Mouse (Mus musculus) kidney, adult 10 weeks (tissue): ENCODE measurements around the gene Rpl22. TPM values are rescaled to one million over a fixed set of nuclear protein-coding genes. Genes with fewer than 3 reads are reported as not detected.

Source experiments
- polyA plus RNA-seq: library from polyadenylated mRNA; stranded (reverse); fragments of 350-450 nt; fragmentation: Illumina TruSeq; extraction: RNeasy Lipid Tissue Mini Kit (QIAGEN cat#74804); gene quantifications from one replicate; pipeline ENCODE4 v1.2.3, GENCODE M21; 2014; ENCODE audit warnings: low read depth, low replicate concordance

Rpl22 gene
- 253 TPM for polyA plus RNA-seq

DNA sequence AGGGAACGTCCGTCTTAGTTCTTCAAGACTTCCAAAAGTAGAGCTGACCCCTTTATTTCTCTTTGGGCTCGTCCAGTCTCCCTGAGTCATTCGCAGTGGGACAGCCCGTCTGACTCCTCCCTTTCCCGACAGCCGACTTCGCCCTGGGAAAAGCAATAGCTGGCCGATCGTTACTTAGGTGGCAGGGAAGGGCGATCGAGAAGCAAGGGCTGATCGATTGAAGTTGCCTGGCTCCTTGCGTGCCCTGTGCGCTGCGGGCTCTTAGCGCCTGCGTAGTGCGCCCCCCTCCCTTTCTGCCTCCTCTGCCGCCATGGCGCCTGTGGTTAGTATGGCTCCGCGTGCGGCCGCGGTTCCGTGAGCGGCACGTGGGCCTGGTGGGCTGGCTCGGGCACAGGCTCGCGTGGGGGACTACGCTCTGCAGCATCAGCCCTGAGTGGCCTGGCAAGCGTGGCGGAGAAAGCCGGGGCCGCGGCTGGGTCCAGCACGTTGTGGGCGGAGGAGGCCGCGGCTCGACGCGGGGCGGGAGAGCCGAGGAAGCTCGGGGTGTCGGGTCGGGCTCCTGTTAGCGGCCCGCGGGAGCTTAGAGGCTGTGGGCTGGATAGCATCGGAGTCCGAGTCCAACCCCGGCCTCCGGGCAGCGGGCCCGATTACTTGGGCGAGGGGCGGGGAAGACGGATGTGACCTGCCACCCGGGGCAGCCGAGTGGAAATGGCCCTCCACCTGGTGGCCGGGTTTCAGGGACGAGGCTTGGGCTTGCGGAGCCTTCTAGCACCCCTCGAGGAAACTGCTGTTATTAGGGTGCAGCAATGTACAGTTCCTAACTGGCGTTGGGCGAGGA lies at the start of gene Rpl22:
Gene Rpl22, plus strand, starts transcription at position 169 of the 838 bp plus-strand sequence.

DNA sequence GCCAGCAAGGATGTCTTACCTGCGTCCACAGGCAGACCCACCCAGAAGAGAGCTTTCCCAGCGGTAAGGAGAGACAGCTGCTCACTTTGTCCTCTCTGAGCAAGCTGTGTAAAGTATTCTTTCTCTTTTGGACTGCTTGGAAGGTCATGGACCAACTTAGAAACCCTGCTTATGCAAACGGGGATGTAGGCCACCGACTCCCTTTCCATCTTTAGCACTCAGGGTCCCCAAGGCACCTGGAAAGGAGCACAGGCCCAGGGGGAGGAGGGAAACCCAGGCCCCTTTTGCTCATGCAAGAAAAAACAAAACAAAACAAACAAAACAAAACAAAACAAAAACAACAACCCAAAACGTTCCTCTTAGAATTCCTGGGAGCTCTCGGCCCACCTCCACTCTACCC lies 34.0 kb upstream of the Rpl22 start, which contains the start of gene Hes3:
Gene Hes3, minus strand, starts transcription at position 101 of the 400 bp plus-strand sequence.

DNA sequence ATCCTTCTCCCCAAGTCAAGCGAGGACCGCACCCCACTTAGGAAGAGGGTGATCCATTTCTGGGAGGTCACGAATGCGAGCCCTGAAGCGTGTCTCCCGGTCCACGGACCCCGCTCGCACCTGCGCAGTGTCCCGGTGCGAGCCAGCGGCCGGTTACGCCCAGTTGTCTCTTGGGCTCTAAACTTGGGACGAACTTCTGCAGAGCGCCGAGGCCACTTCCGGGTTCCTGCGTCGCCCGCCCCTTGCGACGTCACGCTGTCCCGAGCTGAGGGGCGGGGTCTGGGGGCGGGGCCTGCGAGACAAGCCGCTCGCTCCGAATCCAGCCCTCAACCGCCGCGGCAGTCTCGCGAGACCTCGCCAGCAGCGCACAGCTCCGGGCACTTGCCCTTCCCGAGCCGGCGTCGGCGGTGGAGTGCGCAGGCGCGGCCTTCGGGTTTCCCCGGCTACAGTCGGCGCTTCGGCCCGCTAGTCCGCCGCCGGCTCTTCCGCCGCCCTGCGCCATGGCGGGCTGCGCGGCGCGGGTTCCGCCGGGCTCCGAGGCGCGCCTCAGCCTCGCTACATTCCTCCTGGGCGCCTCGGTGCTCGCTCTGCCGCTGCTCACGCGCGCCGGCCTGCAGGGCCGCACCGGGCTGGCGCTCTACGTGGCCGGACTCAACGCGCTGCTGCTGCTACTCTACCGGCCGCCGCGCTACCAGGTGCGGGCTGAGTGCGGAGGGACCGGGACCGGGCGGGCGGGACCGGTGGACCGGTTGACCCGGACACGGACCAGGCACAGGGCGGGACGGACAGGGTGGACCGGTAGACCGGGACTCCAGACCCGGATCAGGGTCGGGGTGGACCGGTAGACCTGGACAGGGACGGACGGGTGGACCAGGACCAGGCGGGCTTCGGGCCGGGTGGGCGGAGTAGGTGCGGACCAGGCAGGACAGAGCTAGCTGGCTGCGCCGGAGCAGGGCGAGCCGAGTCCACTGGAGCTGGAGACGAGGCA lies 28.4 kb upstream of the Rpl22 start, which contains the start of gene Icmt:
Gene Icmt, plus strand, starts transcription at position 354 of the 988 bp plus-strand sequence.

DNA sequence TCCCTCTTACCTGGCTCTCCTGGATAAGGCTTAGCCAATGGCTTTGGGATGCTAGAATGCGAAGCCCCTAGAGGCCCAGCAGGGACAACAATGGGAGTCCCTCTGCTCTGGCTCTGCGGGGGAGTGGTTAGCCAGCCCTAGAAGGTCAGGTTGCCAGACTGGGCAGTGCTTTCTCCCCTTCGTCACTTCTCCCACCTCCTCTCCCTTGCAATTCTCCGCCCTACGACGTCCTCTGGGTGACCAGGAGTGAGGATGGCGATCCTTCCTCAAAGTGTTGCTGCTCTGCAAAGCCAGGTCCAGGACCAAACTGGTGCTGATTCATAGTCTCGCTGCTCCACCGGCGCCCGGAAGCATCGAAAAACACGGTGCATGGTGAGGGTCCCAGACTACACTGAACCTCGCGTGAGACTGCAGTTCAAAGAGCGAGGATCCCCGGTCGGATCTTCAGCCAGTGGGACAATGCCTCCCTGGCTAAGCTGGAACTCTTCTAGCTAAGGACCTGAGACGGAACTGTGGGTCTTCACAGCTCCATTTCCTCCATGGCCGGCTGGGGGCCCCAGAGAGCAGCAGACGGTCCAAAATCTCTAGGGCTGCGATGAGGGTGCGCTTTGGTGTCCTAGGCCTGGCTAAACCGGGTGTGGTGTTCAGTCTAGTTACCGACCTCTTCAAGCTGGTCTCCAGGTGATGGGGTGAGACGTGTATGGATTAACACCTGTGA lies 6.9 kb upstream of the Rpl22 start, which contains the start of gene Rnf207:
Gene Rnf207, minus strand, starts transcription at position 477 of the 718 bp plus-strand sequence.

DNA sequence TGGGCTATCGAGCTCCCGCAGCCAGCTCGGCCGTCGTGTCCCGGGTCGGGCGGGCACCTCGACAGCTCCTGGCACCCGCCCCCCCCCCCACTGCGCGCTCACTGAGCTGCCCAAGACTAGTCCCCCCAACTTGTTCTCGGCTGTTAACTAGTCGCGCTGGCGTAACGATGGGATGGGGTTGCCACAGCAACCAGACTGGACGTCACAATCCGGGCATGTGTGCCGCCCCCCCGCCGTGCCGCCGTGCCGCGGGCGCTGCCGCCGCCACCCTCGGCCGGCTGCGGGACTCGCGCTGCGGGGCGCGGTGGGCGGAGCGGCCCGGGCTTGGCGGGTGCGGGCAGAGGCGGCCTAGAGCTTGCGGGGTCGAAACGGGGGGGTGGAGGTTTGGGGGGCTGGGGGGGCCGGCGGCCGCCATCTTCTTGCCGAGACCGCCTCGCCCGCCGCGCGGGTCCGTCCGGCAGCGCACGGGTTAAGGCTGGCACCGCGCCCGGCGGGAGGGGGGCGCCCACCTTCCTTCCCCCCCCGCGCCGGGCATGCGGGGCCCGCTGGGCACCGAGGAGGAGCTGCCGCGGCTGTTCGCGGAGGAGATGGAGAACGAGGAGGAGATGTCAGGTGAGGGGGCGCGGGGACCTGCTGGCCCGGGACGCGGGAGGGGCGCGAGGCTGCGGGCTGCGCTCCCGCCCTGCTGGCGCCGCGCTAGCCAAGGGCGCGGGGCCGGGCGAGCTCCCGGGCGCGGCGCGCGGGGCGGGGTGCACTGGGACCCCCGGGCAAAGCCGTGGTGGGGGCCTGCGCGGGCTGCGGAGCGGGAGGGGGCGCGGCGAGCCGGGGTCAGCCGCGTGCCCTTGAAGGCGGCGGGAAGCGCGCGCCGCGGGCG lies 13.1 kb downstream of the Rpl22 start, which contains the start of gene Chd5:
Gene Chd5, plus strand, starts transcription at position 233 of the 874 bp plus-strand sequence.

Other genes starting within 250 kb of the Rpl22 start
- not detected for gene Tnfrsf25, start 209.8 kb upstream of the Rpl22 start, polyA plus RNA-seq
- 1.5 TPM for gene Espn, start 173.4 kb upstream of the Rpl22 start, polyA plus RNA-seq
- gene Hes2, start 166.9 kb upstream of the Rpl22 start, polyA plus RNA-seq: 0.24 TPM
- 2.3 TPM for gene Acot7, start 147.6 kb upstream of the Rpl22 start, polyA plus RNA-seq
- gene Gpr153, start 51.5 kb upstream of the Rpl22 start, polyA plus RNA-seq: 0.73 TPM
- gene Hes3, start 34.1 kb upstream of the Rpl22 start, polyA plus RNA-seq: not detected
- 10.5 TPM for gene Icmt, start 28.5 kb upstream of the Rpl22 start, polyA plus RNA-seq
- not detected for gene Rnf207, start 6.7 kb upstream of the Rpl22 start, polyA plus RNA-seq
- not detected for gene Chd5, start 12.9 kb downstream of the Rpl22 start, polyA plus RNA-seq
- gene Nphp4, start 151.0 kb downstream of the Rpl22 start, polyA plus RNA-seq: not detected
- gene Kcnab2, start 152.1 kb downstream of the Rpl22 start, polyA plus RNA-seq: 0.20 TPM